Mouse (Mus musculus) gonadal fat pad, adult 2 months (tissue): ENCODE data around the gene Ets2. TPM values are rescaled to one million over a fixed set of nuclear protein-coding genes. Genes with fewer than 3 reads are reported as not detected.

Experiments used
- DNase-seq: peaks from one replicate; pipeline ENCODE4 v3.0.0-alpha.2; 2012; ENCODE audit warnings: low read depth
- polyA plus RNA-seq: library from polyadenylated mRNA; depleted of rRNA; stranded (reverse); fragments of >200 nt; gene quantifications from 2 replicates; pipeline ENCODE4 v1.2.3, GENCODE M21; 2012; rRNA removed

Ets2 gene
- polyA plus RNA-seq = 32.5 and 37.8 TPM in 2 replicates

- DNase-seq = no peak
Measured at GRCm38 (mm10) chr16:95701802-95702561, at the start of gene Ets2. Gene Ets2, plus strand, starts transcription at chr16:95702075.

GRCm38 (mm10) chr16:95654204-95654611, 47.7 kb upstream of the Ets2 start:
- DNase-seq = no peak

GRCm38 (mm10) chr16:95656535-95656934, 45.3 kb upstream of the Ets2 start:
- DNase-seq = no peak

DNA sequence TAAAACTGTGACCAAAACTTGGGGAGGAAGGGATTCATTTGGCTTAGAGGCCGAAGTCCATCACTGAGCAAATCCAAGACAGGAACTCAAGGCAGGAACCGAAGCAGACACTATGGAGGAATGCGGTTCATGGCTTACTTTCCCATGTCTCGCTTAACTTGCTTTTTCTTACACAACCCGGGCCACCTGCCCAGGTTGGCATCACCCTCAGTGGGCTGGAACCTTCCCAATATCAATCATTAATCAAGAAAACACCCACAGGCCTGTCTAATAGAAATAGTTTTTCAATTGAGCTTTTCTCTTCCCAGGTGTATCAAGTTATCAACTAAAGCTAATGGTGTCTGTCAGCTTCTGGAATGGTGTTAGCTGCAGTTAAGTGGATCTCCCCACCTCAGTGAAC, 44.7 kb upstream of the Ets2 start:
- peak; percentile 68 for DNase-seq

- DNase-seq = no peak
Measured at GRCm38 (mm10) chr16:95657756-95658155, 44.1 kb upstream of the Ets2 start.

GRCm38 (mm10) chr16:95658836-95659430, 42.9 kb upstream of the Ets2 start:
- DNase-seq = no peak

GRCm38 (mm10) chr16:95659461-95659860, 42.4 kb upstream of the Ets2 start:
- peak; percentile 91 for DNase-seq

DNA sequence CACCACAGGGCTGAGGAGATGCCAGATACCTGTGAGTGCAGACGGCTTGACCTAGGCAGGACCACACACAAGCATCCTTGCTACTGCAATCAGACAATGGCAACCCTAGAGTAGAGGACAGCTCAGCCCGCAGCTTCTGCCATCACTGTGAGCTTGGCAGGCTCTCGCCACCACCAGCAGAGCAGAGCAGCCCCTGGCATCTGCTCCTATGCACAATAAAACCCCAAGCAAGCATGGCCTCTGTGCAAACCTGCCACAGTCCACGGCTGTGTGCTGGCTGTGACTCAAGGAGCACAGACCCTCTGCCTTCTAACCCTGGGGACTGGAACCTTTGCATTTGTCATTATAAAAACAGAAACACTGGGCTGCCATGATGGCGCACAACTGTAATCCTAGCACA, 41.0 kb upstream of the Ets2 start:
- no peak for DNase-seq

DNA sequence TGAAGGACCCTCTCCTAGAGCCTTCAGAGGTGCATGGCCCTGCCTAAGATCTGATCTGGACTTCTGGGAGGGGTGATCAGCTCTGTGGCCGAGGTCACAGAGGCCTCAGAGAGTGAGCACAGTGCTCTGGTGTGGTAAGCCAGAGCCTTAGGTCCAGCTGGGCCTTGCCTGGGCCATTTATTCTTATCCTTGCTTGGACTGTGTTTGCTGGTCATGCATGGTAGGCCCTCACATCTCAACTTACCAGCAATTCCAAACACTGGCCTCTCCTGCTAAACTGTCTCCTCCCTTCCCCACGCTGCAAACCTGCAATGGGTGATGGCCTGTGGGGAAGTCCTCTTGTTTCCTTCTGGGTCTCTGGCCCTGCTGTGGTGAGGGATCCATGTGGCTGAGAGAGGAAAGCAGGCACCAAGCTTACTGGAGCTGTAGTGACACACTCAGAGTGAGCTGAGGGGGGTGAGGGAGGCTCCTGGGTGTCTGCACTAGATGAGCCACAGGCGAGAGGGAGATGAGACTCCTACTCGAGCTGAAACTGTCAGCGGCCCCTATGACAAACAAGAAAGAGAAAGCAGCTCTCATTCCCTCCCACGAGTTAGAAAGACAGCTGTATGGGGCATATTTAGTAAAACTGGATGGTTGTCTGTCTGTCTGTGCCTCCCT, 36.3 kb upstream of the Ets2 start:
- DNase-seq = no peak

GRCm38 (mm10) chr16:95666288-95666687, 35.6 kb upstream of the Ets2 start:
- no peak for DNase-seq

DNA sequence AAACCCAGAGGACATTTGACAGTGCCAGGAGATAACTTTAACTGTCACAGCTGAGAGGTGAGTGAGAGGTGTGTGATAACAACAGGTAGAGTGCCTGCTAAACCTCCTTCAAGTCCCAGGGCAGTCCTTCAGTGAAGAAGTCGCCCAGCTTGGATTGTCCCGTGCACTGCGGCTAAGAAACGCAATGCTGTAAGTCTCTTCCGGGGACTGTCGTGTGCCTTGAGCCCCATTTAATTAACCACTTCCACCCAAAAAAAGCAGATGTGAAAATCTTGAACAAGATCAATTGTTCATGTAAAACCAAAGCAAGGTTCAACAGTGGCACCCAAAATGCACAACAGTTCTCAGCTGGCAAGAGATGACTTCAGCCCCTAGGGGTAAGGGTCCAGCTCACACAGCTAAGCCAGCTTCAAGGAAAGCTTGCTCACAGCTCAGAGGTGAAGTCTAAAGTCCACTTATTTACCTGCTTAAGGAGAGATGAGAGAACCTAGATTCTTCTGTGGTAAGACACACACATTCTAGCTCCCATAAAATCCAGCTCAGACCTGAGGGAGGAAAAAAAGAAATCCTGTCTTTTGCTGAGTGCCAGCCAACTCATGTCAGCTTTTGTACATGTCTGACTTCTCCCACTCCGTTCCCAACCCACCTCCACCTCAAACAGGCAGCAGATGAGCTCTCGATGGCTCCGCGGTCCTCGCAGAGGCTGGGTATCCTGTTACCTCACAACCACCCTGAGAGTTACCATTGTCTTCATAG, 34.3 kb upstream of the Ets2 start:
- DNase-seq = no peak

- peak; percentile 72 for DNase-seq
Measured at GRCm38 (mm10) chr16:95668151-95668993, 33.5 kb upstream of the Ets2 start.

- no peak for DNase-seq
Measured at GRCm38 (mm10) chr16:95674452-95674921, 27.4 kb upstream of the Ets2 start.

DNA sequence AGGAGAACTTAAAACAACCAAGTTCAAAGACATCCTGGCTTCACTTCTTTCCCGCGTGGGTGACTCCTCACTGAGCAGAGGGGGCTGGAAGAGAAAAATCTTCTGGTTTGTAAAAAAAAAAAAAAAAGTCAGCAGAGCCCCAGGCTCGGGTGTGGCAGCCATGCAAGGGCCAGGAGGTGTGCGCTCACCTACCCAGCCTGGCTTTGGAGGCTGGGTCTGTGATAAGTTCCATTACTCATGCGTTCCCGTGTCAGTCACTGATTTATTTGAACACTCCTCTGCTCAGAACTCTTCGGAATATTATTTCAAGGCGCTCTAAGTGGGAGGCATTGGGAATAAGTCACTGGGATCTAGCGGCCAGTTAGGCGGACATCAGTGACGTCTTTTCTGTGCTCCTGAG, 26.7 kb upstream of the Ets2 start:
- no peak for DNase-seq

DNA sequence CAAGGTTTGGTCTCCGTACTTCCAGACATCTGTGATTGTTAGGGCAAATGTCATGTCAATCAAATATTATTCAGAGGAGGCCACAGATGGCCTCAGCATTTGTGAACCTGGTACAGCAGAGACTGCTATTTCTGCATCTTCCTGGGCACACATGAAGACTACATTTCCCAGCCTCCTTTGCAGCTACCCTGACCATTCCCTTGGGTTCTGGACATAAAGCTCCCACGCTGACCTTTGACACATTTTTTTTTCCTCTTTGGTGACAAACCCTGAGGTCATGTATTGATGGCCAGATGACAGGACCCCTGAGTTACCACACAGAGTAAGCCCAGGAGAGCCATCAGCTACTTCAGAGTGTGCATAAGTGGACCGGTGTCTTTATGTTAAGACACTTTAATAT, 25.2 kb upstream of the Ets2 start:
- DNase-seq = no peak

- no peak for DNase-seq
Measured at GRCm38 (mm10) chr16:95682431-95682892, 19.4 kb upstream of the Ets2 start.

DNA sequence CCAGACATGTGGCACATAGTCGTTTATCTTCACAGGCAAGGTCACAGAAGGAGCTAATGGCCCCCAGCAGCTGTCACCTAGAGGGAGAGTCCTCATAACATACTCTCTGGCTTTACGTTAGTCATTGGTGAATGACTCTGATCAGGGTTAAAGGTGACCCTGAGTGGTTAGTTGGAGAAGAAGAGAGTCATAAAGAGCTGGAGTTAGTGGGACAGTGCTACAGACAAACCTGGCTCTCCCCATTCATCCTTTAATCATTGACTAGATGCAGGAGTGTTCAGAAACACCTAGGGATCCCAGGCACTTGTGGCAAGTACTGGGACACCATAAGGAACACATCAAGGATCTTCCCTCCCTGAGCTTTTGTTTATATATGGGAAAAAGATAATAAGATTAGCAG, 16.1 kb upstream of the Ets2 start:
- no peak for DNase-seq

GRCm38 (mm10) chr16:95686246-95686645, 15.6 kb upstream of the Ets2 start:
- DNase-seq = no peak

DNA sequence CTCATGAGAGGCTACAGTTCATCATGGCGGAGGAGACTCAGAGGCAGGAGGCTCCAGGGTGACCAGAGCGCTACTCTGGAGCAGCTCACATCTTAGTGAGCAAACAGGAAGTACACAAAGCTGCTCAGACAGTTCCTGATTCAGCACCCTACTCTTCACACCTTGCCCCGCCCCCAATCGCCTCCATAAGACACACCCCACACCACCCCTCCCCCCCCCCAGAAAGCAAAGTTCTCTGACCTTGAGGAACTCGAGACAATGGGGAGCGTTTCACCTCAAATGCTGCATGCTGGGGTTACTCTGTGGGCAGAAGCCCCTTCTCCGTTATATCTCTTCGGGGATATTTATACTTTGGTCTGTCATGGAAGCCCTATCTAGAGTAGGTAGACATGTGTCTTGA, 15.0 kb upstream of the Ets2 start:
- no peak for DNase-seq

- DNase-seq = no peak
Measured at GRCm38 (mm10) chr16:95688010-95688409, 13.9 kb upstream of the Ets2 start.

- DNase-seq = no peak
Measured at GRCm38 (mm10) chr16:95696599-95696998, 5.3 kb upstream of the Ets2 start.
